Mouse (Mus musculus) large intestine, adult 2 months (tissue): ENCODE results near the gene Reck. TPM values are rescaled to one million over a fixed set of nuclear protein-coding genes. Genes with fewer than 3 reads are reported as not detected.

Experiments used
- DNase-seq: peaks from one replicate; pipeline ENCODE4 v3.0.0-alpha.2; 2012; ENCODE audit warnings: low read depth, low spot score
- WGBS: fragments of 180-500 bp; shearing (Covaris S2); methylation state at CpG from one replicate; pipeline ENCODE4 v1.1.7; 2018; 5-methylcytosine and 5-hydroxymethylcytosine counted together
- polyA plus RNA-seq: library from polyadenylated mRNA; depleted of rRNA; stranded (reverse); fragments of >200 nt; gene quantifications from 2 replicates; pipeline ENCODE4 v1.2.3, GENCODE M21; 2012

Gene Reck
- polyA plus RNA-seq, 1 experiment: 2.5 TPM

GRCm38 (mm10) chr4:43964951-43965684 lies 89.8 kb downstream of the Reck start:
- 34% methylated on average over 4 of the region's 4 CpGs for WGBS
- DNase-seq: no peak

DNA sequence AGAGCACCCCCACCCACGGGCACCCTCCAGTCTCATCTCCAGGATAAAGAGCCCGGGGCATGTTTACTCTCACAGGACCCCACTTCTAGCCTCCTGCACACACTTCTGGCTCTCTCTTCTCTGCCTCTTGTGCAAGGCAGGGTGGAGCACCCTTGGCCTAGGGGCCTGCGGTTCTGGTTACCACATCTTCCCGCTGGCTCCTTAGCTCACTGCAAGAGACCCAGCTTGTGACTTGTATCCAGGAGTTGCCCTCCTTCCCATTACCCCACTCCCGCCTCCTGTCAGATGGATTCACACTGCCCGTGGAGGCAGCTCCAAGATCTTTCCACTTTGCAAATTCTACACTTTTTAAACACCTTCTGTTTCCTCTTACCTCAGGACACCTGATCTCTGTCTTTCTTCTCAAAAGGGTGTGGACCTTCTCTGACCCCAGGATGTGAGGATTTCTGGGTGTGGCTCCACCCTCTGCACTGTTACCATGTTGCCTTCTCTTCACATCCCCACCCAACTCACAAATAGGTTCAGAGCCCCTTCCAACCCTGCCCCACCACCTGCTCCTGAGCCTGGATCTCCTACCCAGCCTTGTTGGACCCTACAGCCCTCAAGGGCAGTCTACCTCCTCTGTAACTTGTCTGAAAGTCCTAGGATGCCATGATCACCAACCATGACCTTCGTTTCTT lies 90.7 kb downstream of the Reck start:
- WGBS: 73% methylated on average over 7 of the region's 7 CpGs

DNA sequence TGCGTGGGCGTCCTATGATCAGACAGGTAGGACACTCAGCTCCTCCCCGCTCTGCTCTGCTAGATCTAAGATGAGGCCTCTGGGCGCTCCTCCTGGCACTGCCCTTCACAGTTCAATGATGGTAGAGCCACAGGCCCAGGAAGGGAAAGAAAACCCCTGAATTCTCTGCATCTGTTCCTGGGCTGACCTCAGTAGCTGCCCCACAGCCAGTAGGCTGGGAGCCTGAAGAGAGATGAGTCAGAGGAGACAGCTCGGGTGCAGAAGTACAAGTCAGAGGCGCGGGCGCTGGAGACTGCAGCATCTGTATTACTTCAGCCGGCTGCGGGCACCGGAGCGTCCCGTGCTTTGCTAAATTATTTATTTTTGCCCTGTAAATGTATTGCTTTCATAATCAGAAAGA lies 93.3 kb downstream of the Reck start:
- 73% methylated on average over 13 of the region's 13 CpGs for WGBS
- DNase-seq: no peak

More for the DNA sequence above, 90.7 kb downstream of the Reck start:
- no peak for DNase-seq

- 51% methylated on average over 4 of the region's 4 CpGs for WGBS
Observed at GRCm38 (mm10) chr4:43969373-43969772, 94.0 kb downstream of the Reck start.

GRCm38 (mm10) chr4:43970393-43971330 lies 95.3 kb downstream of the Reck start:
- WGBS: 87% methylated on average over 20 of the region's 20 CpGs

More at GRCm38 (mm10) chr4:43969373-43969772, 94.0 kb downstream of the Reck start:
- DNase-seq: no peak

GRCm38 (mm10) chr4:43971541-43972136 lies 96.3 kb downstream of the Reck start:
- 67% methylated on average over 9 of the region's 9 CpGs for WGBS
- no peak for DNase-seq

More at GRCm38 (mm10) chr4:43970393-43971330, 95.3 kb downstream of the Reck start:
- no peak for DNase-seq

GRCm38 (mm10) chr4:43972137-43972591 lies 96.8 kb downstream of the Reck start:
- no peak for DNase-seq

GRCm38 (mm10) chr4:43973526-43973981 lies 98.2 kb downstream of the Reck start:
- no peak for DNase-seq
- 56% methylated on average over 4 of the region's 4 CpGs for WGBS

More at GRCm38 (mm10) chr4:43972137-43972591, 96.8 kb downstream of the Reck start:
- WGBS: 17% methylated on average over 8 of the region's 8 CpGs

DNA sequence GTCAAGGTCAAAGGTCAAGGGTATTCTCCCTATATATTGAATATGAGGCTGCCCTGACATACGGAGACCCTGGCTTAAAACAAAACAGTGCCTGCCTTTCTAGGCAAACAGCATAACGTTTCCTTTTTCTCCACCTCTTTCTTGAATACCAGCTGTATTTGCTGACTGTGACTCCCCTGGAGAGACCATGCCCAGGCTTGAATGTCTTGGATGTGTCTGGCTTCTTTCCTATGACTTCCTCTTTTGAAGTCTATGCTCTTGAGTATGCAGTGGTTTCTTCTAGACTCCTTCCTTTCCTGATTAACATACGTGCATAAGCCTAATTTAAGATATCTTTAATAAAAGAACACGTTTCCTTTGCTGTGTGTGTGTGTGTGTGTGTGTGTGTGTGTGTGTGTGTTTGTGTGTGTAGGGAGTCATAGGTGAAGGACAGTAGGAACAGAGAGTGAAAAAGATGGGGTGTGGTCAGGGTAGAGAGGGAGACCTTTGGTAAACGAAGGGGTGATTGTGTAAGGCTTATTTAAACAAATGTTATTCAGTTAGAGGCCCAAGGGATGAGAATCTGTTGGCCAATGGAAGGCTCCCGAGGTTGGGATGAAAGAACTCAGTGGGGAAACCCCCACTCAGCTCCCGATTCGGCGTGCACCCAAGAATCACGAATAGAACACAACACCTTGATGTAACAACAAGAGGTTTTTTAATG lies 99.7 kb downstream of the Reck start:
- no peak for DNase-seq
- WGBS: 59% methylated on average over 10 of the region's 10 CpGs

DNA sequence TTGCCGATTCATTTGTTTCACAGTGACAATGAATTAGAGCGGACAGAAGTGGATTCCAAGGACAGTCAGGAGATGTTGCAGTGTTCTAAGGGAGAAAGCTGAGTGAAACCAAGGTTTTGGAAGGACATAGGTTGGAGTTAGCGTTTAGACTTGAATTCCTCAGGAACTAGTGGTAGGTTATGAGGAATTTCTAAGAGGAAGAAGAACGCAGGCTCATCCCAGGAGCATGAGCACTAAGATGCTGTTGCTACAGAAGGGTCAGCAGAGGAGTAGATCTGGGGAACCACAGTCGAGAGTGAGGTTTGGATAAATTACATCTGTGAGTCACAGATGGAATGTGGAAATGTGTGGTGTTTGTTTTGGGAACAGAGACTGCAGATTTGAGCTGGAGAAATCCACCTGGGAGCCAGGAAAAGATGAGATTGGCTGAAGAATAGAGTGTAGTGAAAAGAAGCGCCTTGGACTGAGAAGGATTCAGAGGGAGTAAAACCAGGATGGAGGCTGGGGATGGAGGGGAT lies 101.0 kb downstream of the Reck start:
- DNase-seq: no peak
- 84% methylated on average over 6 of the region's 6 CpGs for WGBS

GRCm38 (mm10) chr4:43978521-43979443 lies 103.5 kb downstream of the Reck start:
- no peak for DNase-seq
- 41% methylated on average over 17 of the region's 17 CpGs for WGBS

DNA sequence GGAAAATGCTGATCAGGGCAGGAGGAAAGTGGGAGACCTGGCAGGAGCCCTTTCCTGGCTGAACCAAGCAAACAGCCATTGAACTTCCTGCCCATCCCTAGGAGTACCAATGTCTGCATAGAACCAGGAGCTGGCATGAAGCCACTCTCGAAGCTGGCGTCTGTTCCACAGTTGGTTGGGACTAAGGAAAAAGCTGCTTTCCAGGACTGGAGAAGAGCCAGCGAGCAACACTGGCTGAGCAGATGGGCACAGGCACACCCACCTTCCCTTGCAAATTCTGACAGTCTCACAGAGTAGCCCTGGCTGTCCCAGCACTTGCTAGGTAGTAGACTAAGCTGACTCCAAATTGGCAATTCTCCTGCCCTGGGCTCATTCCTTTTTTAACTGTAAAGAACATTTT lies 104.4 kb downstream of the Reck start:
- no peak for DNase-seq
- WGBS: 21% methylated on average over 3 of the region's 3 CpGs

DNA sequence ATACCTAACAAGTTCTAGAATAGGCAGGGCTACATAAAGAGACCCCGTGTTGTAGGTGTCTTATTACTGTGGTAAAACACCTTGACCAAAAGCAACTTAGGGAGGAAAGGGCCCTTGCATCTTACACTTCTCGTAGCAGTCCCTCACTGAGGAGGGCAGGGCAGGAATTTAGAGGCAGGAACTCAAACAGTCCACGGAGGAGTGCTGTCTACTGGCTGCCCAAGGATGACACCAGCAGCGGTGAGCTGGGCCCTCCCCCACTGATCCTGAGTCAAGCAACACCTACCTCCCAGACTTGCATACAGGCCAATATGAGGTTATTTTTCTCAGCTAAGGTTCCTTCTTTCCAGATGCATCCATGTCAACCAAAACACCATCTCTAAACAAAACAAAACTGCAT lies 104.9 kb downstream of the Reck start:
- WGBS: 70% methylated on average over 4 of the region's 4 CpGs
- DNase-seq: no peak

DNA sequence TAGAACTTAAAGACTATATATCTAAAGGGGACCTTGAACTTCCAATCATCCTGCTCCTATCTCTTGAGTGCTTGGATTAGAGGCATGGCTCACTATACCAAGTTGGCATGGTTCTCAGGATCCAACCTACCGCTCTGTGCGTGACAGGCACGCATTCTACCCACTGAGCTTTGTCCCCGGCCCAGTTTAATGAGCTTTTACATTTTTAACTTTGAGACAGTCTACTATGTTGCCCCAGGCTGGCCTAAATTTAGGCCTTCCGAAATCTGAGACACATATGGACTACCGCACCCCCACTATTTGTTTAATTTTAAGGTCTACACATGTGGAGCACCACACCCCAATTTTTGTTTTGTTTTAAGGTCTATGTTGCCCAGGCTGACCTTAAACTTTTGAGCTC lies 105.5 kb downstream of the Reck start:
- 92% methylated on average over 6 of the region's 6 CpGs for WGBS
- DNase-seq: no peak

DNA sequence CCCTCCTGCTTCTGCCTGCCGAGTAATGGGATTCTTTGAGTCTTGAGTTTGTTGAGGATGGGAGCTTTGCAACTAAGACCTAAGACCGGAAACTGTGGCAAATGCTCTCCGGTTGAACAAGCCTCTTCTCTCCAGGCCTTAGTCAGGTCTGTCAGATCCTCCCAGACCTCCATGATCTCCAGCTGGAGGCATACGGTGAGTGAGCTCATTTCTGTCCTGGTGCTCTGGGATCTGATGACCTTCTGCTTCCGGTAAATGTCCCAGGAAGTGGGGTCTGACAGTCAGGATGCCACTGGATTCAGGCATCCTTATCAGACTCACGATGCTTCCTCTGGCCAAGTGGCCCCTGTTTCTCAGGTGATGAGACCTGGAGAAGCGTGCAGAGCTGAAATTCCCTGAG lies 105.9 kb downstream of the Reck start:
- DNase-seq: no peak
- WGBS: 85% methylated on average over 7 of the region's 7 CpGs

DNA sequence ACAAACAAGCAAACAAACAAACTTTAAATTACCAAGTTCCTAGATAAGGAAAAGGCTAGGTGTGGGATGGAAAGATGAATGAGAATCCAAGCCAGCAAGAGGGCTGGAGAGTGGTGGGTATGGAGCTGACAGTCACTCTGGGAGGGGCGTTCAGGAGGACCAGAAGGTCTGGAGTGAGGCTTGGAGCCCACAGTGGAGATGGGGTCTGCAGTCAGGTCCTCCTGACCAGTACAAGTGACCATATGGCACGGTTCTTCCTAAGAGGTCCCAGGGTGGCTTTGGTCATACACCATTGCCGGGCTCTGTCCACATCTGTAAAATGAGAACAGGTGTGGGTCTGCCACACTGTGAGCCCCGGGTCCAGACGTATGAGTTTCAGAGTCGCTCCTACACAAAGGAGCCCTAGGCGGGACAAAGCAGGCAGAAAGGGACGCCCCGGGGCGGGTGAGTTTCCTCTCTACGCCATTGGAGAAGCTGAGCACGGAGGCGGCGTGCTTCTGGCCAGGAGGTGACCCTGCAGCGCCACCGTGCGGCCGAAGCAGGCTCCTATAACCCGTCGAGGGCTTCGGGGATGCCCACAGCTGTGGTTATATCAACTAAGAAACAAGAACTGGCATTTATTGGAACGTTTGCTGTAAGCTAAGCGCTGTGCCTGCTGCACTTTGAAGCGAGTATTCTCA lies 106.9 kb downstream of the Reck start:
- DNase-seq: peak; percentile 65
- 2% methylated on average over 24 of the region's 24 CpGs for WGBS

GRCm38 (mm10) chr4:43983181-43983580 lies 107.9 kb downstream of the Reck start, which contains the start of gene Ccin:
Gene Ccin (plus strand): TSS chr4:43983483.
- 65% methylated on average over 11 of the region's 11 CpGs for WGBS

More at GRCm38 (mm10) chr4:43983181-43983580, 107.9 kb downstream of the Reck start, which contains the start of gene Ccin:
- no peak for DNase-seq
